Mouse (Mus musculus) CH12.LX (cell line): ENCODE data around the gene Slc1a6. TPM values are rescaled to one million over a fixed set of nuclear protein-coding genes. Genes with fewer than 3 reads are reported as not detected.
"Not testable (repeated sequence)": the region's sequence is repeated elsewhere in the genome, so short reads cannot be mapped to it uniquely, and the experiment has no call there.

Experiments used
- DNase-seq: peaks from one replicate; pipeline ENCODE4 v3.0.0-alpha.2; 2013; ENCODE audit errors: extremely low read depth
- H3K27ac ChIP-seq: 2 replicates; pipeline ENCODE4 v1.5.1; 2012; ENCODE audit warnings: low read depth, mild to moderate bottlenecking, control low read depth, moderate library complexity; ENCODE audit not compliant: insufficient read depth
- H3K27me3 ChIP-seq: replicated peaks from 2 replicates; pipeline ENCODE3; 2012; ENCODE audit warnings: inconsistent platforms
- H3K36me3 ChIP-seq, 2 experiments: replicated peaks in 1 of 2; 2 replicates each; pipeline versions ENCODE3 to v1.6.1; 2012; ENCODE audit warnings: inconsistent platforms in 1 of 2, low read length in 1 of 2, mild to moderate bottlenecking in 1 of 2, mixed read lengths in 1 of 2, moderate library complexity in 1 of 2; ENCODE audit not compliant: control insufficient read depth in 1 of 2, insufficient read depth in 1 of 2
- H3K4me1 ChIP-seq, 2 experiments: 2 replicates each; pipeline ENCODE4 v1.6.1; 2012; ENCODE audit warnings: inconsistent platforms in 1 of 2, moderate library complexity in 1 of 2; ENCODE audit not compliant: insufficient read depth in 2 of 2, control insufficient read depth in 1 of 2
- H3K4me2 ChIP-seq: 2 replicates; pipeline ENCODE4 v1.6.1; 2012; ENCODE audit warnings: low read depth, mild to moderate bottlenecking, control low read depth; ENCODE audit not compliant: poor library complexity, insufficient read depth, severe bottlenecking
- H3K4me3 ChIP-seq, 3 experiments: fragments of 150-350 bp in 1 of 3; sonication (generic) in 1 of 3; replicated peaks in 1 of 3; 2 replicates each; pipeline versions ENCODE3 to v1.5.1; 2011 to 2012; ENCODE audit warnings: low read depth in 2 of 3, low read length in 2 of 3, mild to moderate bottlenecking in 2 of 3, moderate library complexity in 2 of 3, control low read depth in 1 of 3, improper control_type of control experiment in 1 of 3, inconsistent platforms in 1 of 3, mixed read lengths in 1 of 3; ENCODE audit not compliant: poor library complexity in 1 of 3
- H3K79me2 ChIP-seq: replicated peaks from 2 replicates; pipeline ENCODE4 v1.6.1; 2012; ENCODE audit warnings: mild to moderate bottlenecking, moderate library complexity; ENCODE audit not compliant: control insufficient read depth, poor library complexity, insufficient read depth, severe bottlenecking; ENCODE audit errors: extremely low read depth
- H3K9ac ChIP-seq: 2 replicates; pipeline ENCODE4 v1.6.1; 2012; ENCODE audit warnings: low read depth, mild to moderate bottlenecking, control low read depth, moderate library complexity; ENCODE audit not compliant: insufficient read depth
- H3K9me3 ChIP-seq: replicated peaks from 2 replicates; pipeline ENCODE3; 2012; ENCODE audit warnings: low read length, inconsistent platforms, mixed read lengths
- BHLHE40 ChIP-seq: IDR thresholded peaks from 2 replicates; pipeline ENCODE4 v1.6.1; 2011; ENCODE audit warnings: mild to moderate bottlenecking, low read depth, low read length, improper control_type of control experiment
- CHD1 ChIP-seq: IDR thresholded peaks from 2 replicates; pipeline ENCODE4 v1.6.1; 2012; ENCODE audit warnings: low read depth, low read length, improper control_type of control experiment, inconsistent platforms
- CTCF ChIP-seq, 2 experiments: IDR thresholded peaks in 1 of 2; conservative IDR thresholded peaks in 1 of 2; 2 replicates each; pipeline ENCODE4 v1.5.1; 2011 to 2012; ENCODE audit warnings: low read depth in 2 of 2, low read length in 2 of 2, improper control_type of control experiment in 1 of 2, inconsistent platforms in 1 of 2, mild to moderate bottlenecking in 1 of 2, moderate library complexity in 1 of 2
- EP300 ChIP-seq: IDR thresholded peaks from 2 replicates; pipeline ENCODE4 v1.6.1; 2011; ENCODE audit warnings: low read length, improper control_type of control experiment
- ETS1 ChIP-seq: conservative IDR thresholded peaks from 2 replicates; pipeline ENCODE4 v1.6.1; 2012; ENCODE audit warnings: low read depth, mild to moderate bottlenecking, inconsistent platforms, low read length, improper control_type of control experiment, moderate library complexity
- MXI1 ChIP-seq: IDR thresholded peaks from 2 replicates; pipeline ENCODE4 v1.6.1; 2011; ENCODE audit warnings: mild to moderate bottlenecking, low read depth, low read length, improper control_type of control experiment
- NELFE ChIP-seq: IDR thresholded peaks from 2 replicates; pipeline ENCODE4 v1.6.1; 2011; ENCODE audit warnings: low read depth, low read length, improper control_type of control experiment
- PAX5 ChIP-seq: IDR thresholded peaks from 2 replicates; pipeline ENCODE4 v1.6.1; 2012; ENCODE audit warnings: low read length, inconsistent platforms, mixed read lengths
- SIN3A ChIP-seq: IDR thresholded peaks from 2 replicates; pipeline ENCODE4 v1.6.1; 2012; ENCODE audit warnings: low read length, improper control_type of control experiment, inconsistent platforms
- TCF12 ChIP-seq: IDR thresholded peaks from 2 replicates; pipeline ENCODE4 v1.6.1; 2014; ENCODE audit warnings: low read depth, mild to moderate bottlenecking, inconsistent platforms, low read length, improper control_type of control experiment
- USF1 ChIP-seq: IDR thresholded peaks from 2 replicates; pipeline ENCODE4 v1.6.1; 2014; ENCODE audit warnings: low read depth, mild to moderate bottlenecking, inconsistent platforms, low read length, improper control_type of control experiment
- ZC3H11A ChIP-seq: IDR thresholded peaks from 2 replicates; pipeline ENCODE4 v1.6.1; 2012; ENCODE audit warnings: low read depth, mild to moderate bottlenecking, inconsistent platforms, low read length, improper control_type of control experiment
- dilution Hi-C: fragments of 300-500 bp; cut with MboI; formaldehyde crosslinking; loops from 2 replicates; pipeline ENCODE4 v1.14.3; 2020; ENCODE audit warnings: low sequenced_read_pairs; ENCODE audit not compliant: extremely low pct_unique_long_range_greater_than_20kb, extremely low pct_ligation_motif_present
- in situ Hi-C: fragments of 300-500 bp; cut with MboI; formaldehyde crosslinking; loops from 3 replicates; pipeline ENCODE4 v1.14.3; 2019; ENCODE audit warnings: low sequenced_read_pairs, low pct_ligation_motif_present, low pct_unique_long_range_greater_than_20kb, mixed read lengths
- polyA plus RNA-seq: library from polyadenylated mRNA; unstranded; fragments of >175 nt; gene quantifications from 2 replicates; pipeline ENCODE4 v1.2.1, GENCODE M21; 2012; ENCODE audit warnings: low read depth; ENCODE audit not compliant: insufficient read length
- total RNA-seq, 2 experiments: library from RNA; depleted of rRNA; stranded (reverse); fragments of 300-350 nt in 1 of 2; fragments of >200 nt in 1 of 2; gene quantifications; 2 replicates each; pipeline ENCODE4 v1.2.3; 2012 to 2014

Slc1a6 gene
- total and polyA plus RNA-seq, 3 experiments = 0.04 TPM; not detected in 2

GRCm38 (mm10) chr10:78812358-78813060 is 32.2 kb downstream of the Slc1a6 start:
- DNase-seq = no peak
- Histone ChIP-seq H3K4me1 (no peaks in the 10 kb centered on the region), H3K4me2 (no peak overlapping the region), H3K4me3 (no peak overlapping the region), H3K36me3 (no peaks in the 10 kb centered on the region), H3K9ac (no peak overlapping the region), H3K27ac (no peak overlapping the region), H3K79me2 (no peaks in the 10 kb centered on the region), H3K9me3 (no peaks in the 10 kb centered on the region), H3K27me3 (peaks cover 24% of the 10 kb centered on the region)
- dilution Hi-C loops (no loop called here), in situ Hi-C loops (no loop called here)
- TF ChIP-seq PAX5 (no peak), CHD1 (no peak)

- H3K79me2 ChIP-seq, DNase-seq, dilution Hi-C loops, H3K9me3 ChIP-seq, H3K4me2 ChIP-seq, H3K27ac ChIP-seq, H3K4me3 ChIP-seq, H3K4me1 ChIP-seq, H3K27me3 ChIP-seq, H3K36me3 ChIP-seq, in situ Hi-C loops, H3K9ac ChIP-seq: not testable (repeated sequence)
Observed at GRCm38 (mm10) chr10:78840456-78840855, 60.2 kb downstream of the Slc1a6 start.

- TF ChIP-seq ETS1 = no peak
- no peak for TF ChIP-seq EP300
- no peak for TF ChIP-seq ZC3H11A
- TF ChIP-seq CTCF (conservative IDR thresholded peaks at IDR 0.05 in 1 of 2, IDR thresholded peaks at IDR 0.05 in 1 of 2; ENCODE audit: low read depth in 2 of 2, low read length in 2 of 2) = no peak
- TF ChIP-seq MXI1 = no peak
- no peak for TF ChIP-seq USF1
- no peak for TF ChIP-seq BHLHE40
- no peak for TF ChIP-seq TCF12
- no peak for TF ChIP-seq SIN3A
- no peak for TF ChIP-seq NELFE
- no peaks in the 10 kb centered on the region for H3K4me1 ChIP-seq
- dilution Hi-C loops = no loop called here
Observed at GRCm38 (mm10) chr10:78852066-78852465, 71.8 kb downstream of the Slc1a6 start, which contains the start of gene Olfr1356. TSS of gene Olfr1356 (minus strand) at chr10:78852166.

More at GRCm38 (mm10) chr10:78852066-78852465, 71.8 kb downstream of the Slc1a6 start, which contains the start of gene Olfr1356:
- Histone ChIP-seq H3K27me3 (peaks cover 11% of the 10 kb centered on the region), H3K4me2 (no peak within 1 kb of the TSS), H3K4me3 (no peak within 1 kb of the TSS), H3K9ac (no peak within 1 kb of the TSS), H3K9me3 (no peaks in the 10 kb centered on the region), H3K27ac (no peak within 1 kb of the TSS), H3K79me2 (no peaks in the 10 kb centered on the region), H3K36me3 (no peaks in the 10 kb centered on the region)
- in situ Hi-C loops = no loop called here
- no peak for DNase-seq

Other genes with a start within 250 kb of the Slc1a6 start
- 18.2 and 21.2 TPM in 2 replicates for gene Ilvbl, start 206.2 kb upstream of the Slc1a6 start, total RNA-seq (2012; rRNA removed)
- 11.7 and 16.0 TPM in 2 replicates for gene Ilvbl, start 206.2 kb upstream of the Slc1a6 start, total RNA-seq (2014; rRNA removed)
- gene Ilvbl, start 206.2 kb upstream of the Slc1a6 start, polyA plus RNA-seq = 20.4 and 20.5 TPM in 2 replicates
- not detected in 2 replicates for gene Syde1, start 188.5 kb upstream of the Slc1a6 start, total RNA-seq (2012; rRNA removed)
- not detected in 2 replicates for gene Syde1, start 188.5 kb upstream of the Slc1a6 start, total RNA-seq (2014; rRNA removed)
- gene Syde1, start 188.5 kb upstream of the Slc1a6 start, polyA plus RNA-seq = not detected in 2 replicates
- gene Olfr1357, start 162.4 kb upstream of the Slc1a6 start, total RNA-seq (2012; rRNA removed) = not detected in 2 replicates
- not detected in 2 replicates for gene Olfr1357, start 162.4 kb upstream of the Slc1a6 start, total RNA-seq (2014; rRNA removed)
- gene Olfr1357, start 162.4 kb upstream of the Slc1a6 start, polyA plus RNA-seq = not detected in 2 replicates
- not detected in 2 replicates for gene Casp14, start 62.2 kb upstream of the Slc1a6 start, total RNA-seq (2012; rRNA removed)
- gene Casp14, start 62.2 kb upstream of the Slc1a6 start, total RNA-seq (2014; rRNA removed) = not detected in 2 replicates
- gene Casp14, start 62.2 kb upstream of the Slc1a6 start, polyA plus RNA-seq = not detected in 2 replicates
- not detected in 2 replicates for gene Ccdc105, start 27.4 kb upstream of the Slc1a6 start, total RNA-seq (2012; rRNA removed)
- gene Ccdc105, start 27.4 kb upstream of the Slc1a6 start, total RNA-seq (2014; rRNA removed) = not detected in 2 replicates
- not detected in 2 replicates for gene Ccdc105, start 27.4 kb upstream of the Slc1a6 start, polyA plus RNA-seq
- gene Olfr1356, start 71.7 kb downstream of the Slc1a6 start, total RNA-seq (2012; rRNA removed) = not detected in 2 replicates
- gene Olfr1356, start 71.7 kb downstream of the Slc1a6 start, total RNA-seq (2014; rRNA removed) = not detected in 2 replicates
- gene Olfr1356, start 71.7 kb downstream of the Slc1a6 start, polyA plus RNA-seq = not detected in 2 replicates
- not detected in 2 replicates for gene Olfr1355, start 95.0 kb downstream of the Slc1a6 start, total RNA-seq (2012; rRNA removed)
- gene Olfr1355, start 95.0 kb downstream of the Slc1a6 start, total RNA-seq (2014; rRNA removed) = not detected in 2 replicates
- not detected in 2 replicates for gene Olfr1355, start 95.0 kb downstream of the Slc1a6 start, polyA plus RNA-seq
- not detected in 2 replicates for gene Olfr1354, start 132.7 kb downstream of the Slc1a6 start, total RNA-seq (2012; rRNA removed)
- gene Olfr1354, start 132.7 kb downstream of the Slc1a6 start, total RNA-seq (2014; rRNA removed) = not detected in 2 replicates
- not detected in 2 replicates for gene Olfr1354, start 132.7 kb downstream of the Slc1a6 start, polyA plus RNA-seq
- not detected in 2 replicates for gene Olfr8, start 170.1 kb downstream of the Slc1a6 start, total RNA-seq (2012; rRNA removed)
- gene Olfr8, start 170.1 kb downstream of the Slc1a6 start, total RNA-seq (2014; rRNA removed) = not detected in 2 replicates
- not detected in 2 replicates for gene Olfr8, start 170.1 kb downstream of the Slc1a6 start, polyA plus RNA-seq
- gene Olfr1353, start 182.8 kb downstream of the Slc1a6 start, total RNA-seq (2012; rRNA removed) = not detected in 2 replicates
- gene Olfr1353, start 182.8 kb downstream of the Slc1a6 start, total RNA-seq (2014; rRNA removed) = not detected in 2 replicates
- not detected in 2 replicates for gene Olfr1353, start 182.8 kb downstream of the Slc1a6 start, polyA plus RNA-seq
- gene Olfr1352, start 200.6 kb downstream of the Slc1a6 start, total RNA-seq (2012; rRNA removed) = not detected in 2 replicates
- not detected in 2 replicates for gene Olfr1352, start 200.6 kb downstream of the Slc1a6 start, total RNA-seq (2014; rRNA removed)
- not detected in 2 replicates for gene Olfr1352, start 200.6 kb downstream of the Slc1a6 start, polyA plus RNA-seq
- gene Olfr1351, start 232.0 kb downstream of the Slc1a6 start, total RNA-seq (2012; rRNA removed) = not detected in 2 replicates
- not detected in 2 replicates for gene Olfr1351, start 232.0 kb downstream of the Slc1a6 start, total RNA-seq (2014; rRNA removed)
- gene Olfr1351, start 232.0 kb downstream of the Slc1a6 start, polyA plus RNA-seq = not detected in 2 replicates
- not detected in 2 replicates for gene Olfr57, start 248.2 kb downstream of the Slc1a6 start, total RNA-seq (2012; rRNA removed)
- gene Olfr57, start 248.2 kb downstream of the Slc1a6 start, total RNA-seq (2014; rRNA removed) = not detected in 2 replicates
- gene Olfr57, start 248.2 kb downstream of the Slc1a6 start, polyA plus RNA-seq = not detected in 2 replicates